In the genomic region with DNA sequence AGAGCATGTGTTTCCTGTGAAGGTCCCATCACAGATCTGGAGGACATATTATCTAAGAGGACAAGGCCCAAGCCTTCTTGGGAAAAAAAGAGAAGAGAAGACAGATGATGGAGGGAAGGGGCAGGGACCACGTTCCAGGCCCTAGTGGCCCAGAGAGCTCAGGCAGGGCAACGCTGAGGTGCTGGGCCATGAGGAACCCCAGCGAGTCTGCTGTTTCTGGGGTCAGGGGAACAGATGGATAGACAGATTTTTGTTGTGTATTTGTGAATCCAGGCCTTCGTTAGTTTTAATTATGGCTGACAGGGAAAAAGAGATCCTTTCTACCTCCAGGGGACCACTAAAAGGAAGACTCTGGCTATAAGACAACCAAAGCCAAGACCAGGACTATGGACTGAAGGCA, we compare ENCODE assay signal across 18 mouse cellular contexts. TPM values are rescaled to one million over a fixed set of nuclear protein-coding genes. Genes with fewer than 3 reads are reported as not detected.
"Had no signal": no experiment of that assay in that cellular context is flagged by ENCODE, and none has a peak within 500 bp of the region (broad histone marks: within the 10 kb centered on the region; RNA-seq: fewer than 3 reads in every experiment).

No protein-coding gene starts in this region.

- H3K27me3 ChIP-seq: midbrain, embryonic 13.5 days; neural tube, embryonic 13.5 days; stomach, embryonic 15.5 days had no signal

- H3K27ac ChIP-seq: kidney, embryonic 15.5 days; left cerebral cortex, adult 2 months; liver, embryonic 14.5 days; macrophage; midbrain, embryonic 13.5 days; neural tube, embryonic 13.5 days; stomach, embryonic 15.5 days had no signal

- H3K4me3 ChIP-seq: kidney, embryonic 15.5 days; left cerebral cortex, adult 2 months; midbrain, embryonic 13.5 days; myocyte; neural tube, embryonic 13.5 days; stomach, embryonic 15.5 days had no signal

- DNase-seq: kidney, postnatal 10 days; kidney, postnatal 36 days; layer of hippocampus, postnatal 36 days; liver, postnatal 0 days; lung, embryonic 14.5 days; retina, postnatal 1 day; right cerebral cortex, postnatal 25 days; spleen, adult 18-20 months; thymus, postnatal 25 days had no signal

RNA-seq across cellular contexts. Expression of gene Galnt15, which starts 4.9 kb away (rescaled TPM):
- polyA plus RNA-seq: limb, embryonic 11.5 days; liver, embryonic 14.5 days; macrophage; myocyte had no signal
